Mouse (Mus musculus): ENCODE results near the gene Reps2.

DNA sequence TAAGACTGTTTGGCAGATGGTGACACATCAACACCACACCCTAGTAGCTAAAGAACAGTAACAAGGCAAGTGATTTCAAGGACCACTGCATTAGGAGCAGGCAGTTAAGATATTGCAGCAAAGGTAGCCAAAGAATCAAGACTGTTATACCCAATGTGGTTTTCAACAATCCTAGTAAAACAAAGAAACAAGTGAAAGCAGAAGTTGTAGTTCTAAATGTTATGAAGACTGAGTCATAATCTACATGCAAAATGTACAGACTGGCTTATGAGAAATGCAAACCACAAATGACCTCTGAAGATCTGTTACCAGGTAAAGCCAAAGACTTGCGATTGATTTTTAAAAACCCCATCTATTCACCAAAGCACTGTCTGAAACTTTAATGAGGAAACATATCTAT, 101.5 kb downstream of the Reps2 start:
- TF ChIP-seq POLR2A (IDR thresholded peaks at IDR 0.05; ENCODE audit: insufficient read depth, low read depth, low read length) (no peak), CTCF (IDR thresholded peaks at IDR 0.05) (no peak), EP300 (IDR thresholded peaks at IDR 0.05; ENCODE audit: insufficient read depth, low read depth, low read length) (no peak)

Data from heart, adult 2 months (tissue).